Mouse (Mus musculus) cortical plate, adult 2 months (tissue): ENCODE measurements at regions not wholly inside any gene's neighbourhood (a gene's known extent, or its start where the extent isn't known, plus 50 kb on each side); places are given as distances from the start of the nearest gene placed in this dataset.

ENCODE experiments used
- CTCF ChIP-seq: fragments of 200-500 bp; IDR thresholded peaks from 2 replicates; pipeline ENCODE4 v1.5.1; 2011; ENCODE audit warnings: mild to moderate bottlenecking, control low read depth, low read length; ENCODE audit not compliant: insufficient read depth; ENCODE audit errors: extremely low read depth
- POLR2A ChIP-seq: fragments of 200-500 bp; IDR thresholded peaks from 2 replicates; pipeline ENCODE4 v1.6.1; 2011; ENCODE audit warnings: mild to moderate bottlenecking, low read length, control low read depth; ENCODE audit not compliant: insufficient read depth; ENCODE audit errors: extremely low read depth

DNA sequence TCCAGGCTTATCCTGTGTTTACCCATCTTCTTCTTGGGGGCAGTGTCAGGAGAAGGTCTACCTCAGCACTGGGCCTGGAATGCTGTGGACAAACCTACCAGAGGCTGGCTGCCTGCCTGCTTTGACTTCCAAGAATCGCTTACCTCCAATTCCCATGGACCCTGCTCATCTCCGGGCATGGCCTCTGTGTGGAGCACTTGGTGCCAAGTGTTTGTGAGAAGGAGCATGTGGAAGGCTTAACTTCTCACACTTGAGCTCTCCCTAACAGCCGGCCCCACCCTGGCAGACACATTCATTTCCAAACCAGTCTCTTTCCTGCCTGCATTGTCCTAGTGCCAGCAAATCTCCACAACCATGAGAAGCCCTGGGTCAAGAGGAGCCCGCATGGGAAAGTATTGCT lies 49.8 kb upstream of the Dusp10 start:
- TF ChIP-seq CTCF (no peak), POLR2A (no peak)
